Mouse (Mus musculus): ENCODE results near the gene Catsperz. TPM values are rescaled to one million over a fixed set of nuclear protein-coding genes. Genes with fewer than 3 reads are reported as not detected.
A peak's percentile ranks its signal among the peaks of the same experiment; 100 is the strongest.

Gene Catsperz
- polyA plus RNA-seq, 1 experiment from 2014 or later: 1.6 TPM

GRCm38 (mm10) chr19:6955424-6955823, 30.2 kb upstream of the Catsperz start:
- ATAC-seq (ENCODE audit: insufficient read depth, low FRiP score, low read depth): no peak

DNA sequence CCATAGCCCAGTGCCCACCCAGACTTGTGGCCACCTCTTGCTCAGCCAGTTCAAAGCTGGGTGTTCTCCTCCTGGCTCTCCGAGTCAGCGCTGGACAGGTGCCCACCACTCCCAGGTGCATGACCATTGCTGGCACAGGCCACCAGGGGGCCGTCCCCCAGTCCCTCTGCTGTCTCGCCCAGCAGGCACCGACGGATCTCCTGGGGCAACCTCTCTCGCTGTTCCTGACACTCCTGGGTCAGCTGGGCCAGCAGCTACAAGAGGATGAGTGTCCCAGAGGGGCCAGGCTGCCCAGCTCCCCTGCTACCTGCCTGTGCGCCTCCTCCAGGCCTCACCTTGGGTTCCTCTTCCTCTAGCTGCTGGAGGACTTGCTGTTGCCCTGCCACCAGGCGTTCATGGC, 28.9 kb upstream of the Catsperz start:
- no peak overlapping the region for H3K27ac ChIP-seq
- peaks cover 45% of the 10 kb centered on the region for H3K36me3 ChIP-seq
- H3K9ac ChIP-seq: no peak overlapping the region
- H3K4me2 ChIP-seq: no peak overlapping the region
- H3K27me3 ChIP-seq (replicated peaks): no peaks in the 10 kb centered on the region
- WGBS: 49% methylated on average over 9 of the region's 9 CpGs
- H3K4me3 ChIP-seq (replicated peaks): no peak overlapping the region
- ATAC-seq (ENCODE audit: insufficient read depth, low FRiP score, low read depth): no peak
- H3K9me3 ChIP-seq: no peaks in the 10 kb centered on the region
- peaks cover 15% of the 10 kb centered on the region for H3K4me1 ChIP-seq

More at GRCm38 (mm10) chr19:6955424-6955823, 30.2 kb upstream of the Catsperz start:
- peaks cover 12% of the 10 kb centered on the region for H3K4me1 ChIP-seq
- H3K27ac ChIP-seq: no peak overlapping the region
- H3K4me3 ChIP-seq (replicated peaks): no peak overlapping the region
- no peak overlapping the region for H3K9ac ChIP-seq
- H3K27me3 ChIP-seq (replicated peaks): no peaks in the 10 kb centered on the region
- WGBS: 62% methylated on average over 7 of the region's 7 CpGs
- H3K4me2 ChIP-seq: no peak overlapping the region
- no peaks in the 10 kb centered on the region for H3K9me3 ChIP-seq
- peaks cover 57% of the 10 kb centered on the region for H3K36me3 ChIP-seq

- H3K9me3 ChIP-seq: no peaks in the 10 kb centered on the region
- WGBS: 8% methylated on average over 3 of the region's 3 CpGs
- H3K27me3 ChIP-seq (replicated peaks): no peaks in the 10 kb centered on the region
- peak overlapping the region; percentile 4; the same call in 1 of the 2 replicates for H3K9ac ChIP-seq
- peak overlapping the region; percentile 78 for H3K4me2 ChIP-seq
- peak; percentile 29 for ATAC-seq (ENCODE audit: insufficient read depth, low FRiP score, low read depth)
- peaks cover 15% of the 10 kb centered on the region for H3K4me1 ChIP-seq
- H3K36me3 ChIP-seq: peaks cover 33% of the 10 kb centered on the region
- peak overlapping the region; percentile 97 for H3K27ac ChIP-seq
- peak overlapping the region; percentile 59 for H3K4me3 ChIP-seq (replicated peaks)
These were observed 27.5 kb upstream of the Catsperz start for GRCm38 (mm10) chr19:6952712-6953037.

DNA sequence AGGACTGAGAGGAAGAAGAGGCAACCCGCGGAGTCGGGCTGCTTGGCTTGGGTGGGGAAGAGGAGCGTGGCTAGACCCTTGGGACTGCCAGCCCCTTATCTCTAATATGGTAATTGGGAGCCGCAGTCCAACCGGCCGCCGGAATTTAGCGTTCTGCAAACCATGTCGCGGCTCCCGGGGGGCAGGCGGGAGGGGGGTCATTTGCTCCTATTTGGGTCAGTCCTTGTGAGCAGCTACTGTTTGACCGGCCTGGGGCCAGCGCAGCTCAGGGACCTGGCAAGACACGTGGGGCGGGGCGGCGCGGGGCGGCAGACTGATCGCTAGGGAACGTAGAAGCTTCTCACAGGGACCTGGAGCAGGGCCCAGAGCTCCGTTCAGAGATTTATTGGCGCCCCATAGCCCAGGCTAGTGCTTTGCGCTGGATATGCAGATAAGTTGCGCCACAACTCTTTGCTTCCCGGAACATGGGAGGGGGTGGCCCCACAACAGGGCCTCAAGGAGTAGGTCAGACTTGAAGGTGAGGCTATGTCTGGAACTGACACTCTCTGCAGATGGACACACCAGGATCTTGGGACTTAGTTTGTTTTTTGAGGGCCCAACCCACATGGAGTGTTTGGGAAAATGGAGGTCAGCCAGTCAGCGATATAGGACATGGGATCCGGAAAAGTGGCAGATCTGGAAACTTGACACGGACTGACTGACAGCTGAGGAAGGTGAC, 27.0 kb upstream of the Catsperz start:
- H3K4me2 ChIP-seq: peak overlapping the region; percentile 78
- H3K27me3 ChIP-seq (replicated peaks): no peaks in the 10 kb centered on the region
- peak overlapping the region; percentile 59 for H3K4me3 ChIP-seq (replicated peaks)
- peaks cover 16% of the 10 kb centered on the region for H3K4me1 ChIP-seq
- H3K36me3 ChIP-seq: peaks cover 28% of the 10 kb centered on the region
- peak; percentile 29 for ATAC-seq (ENCODE audit: insufficient read depth, low FRiP score, low read depth)
- peak overlapping the region; percentile 4 for H3K9ac ChIP-seq
- H3K27ac ChIP-seq: peak overlapping the region; percentile 97
- no peaks in the 10 kb centered on the region for H3K9me3 ChIP-seq
- WGBS: 3% methylated on average over 31 of the region's 31 CpGs

DNA sequence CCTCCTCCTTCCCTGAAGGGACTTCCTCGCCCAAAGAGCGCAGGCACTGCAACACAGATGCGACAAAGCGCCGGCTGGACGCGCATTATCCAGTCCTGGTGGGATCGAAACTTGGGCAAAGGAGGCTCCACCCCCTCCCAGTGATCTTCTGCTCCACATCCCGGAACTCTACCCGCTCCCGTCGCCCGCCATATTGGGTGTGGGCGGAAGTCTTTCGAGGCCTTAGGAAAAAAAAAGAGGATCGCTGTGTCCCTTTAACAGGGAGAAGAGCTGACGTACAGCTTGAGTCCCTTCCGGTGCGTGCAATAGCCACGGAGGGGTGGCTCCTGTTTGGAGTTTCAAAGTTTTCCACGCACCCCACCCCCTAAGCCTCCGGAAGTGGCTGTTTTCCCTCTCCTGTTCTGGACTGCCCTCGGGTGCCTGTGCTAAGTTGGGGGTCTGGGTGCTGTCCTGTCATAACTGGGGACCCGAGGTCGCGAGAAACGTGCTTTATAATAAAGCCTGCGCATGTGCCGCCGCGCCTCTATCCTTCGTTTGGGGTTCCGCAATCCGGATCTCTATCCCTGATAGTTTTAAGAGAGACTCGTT, 26.3 kb upstream of the Catsperz start:
- Histone ChIP-seq H3K4me1 (peaks cover 18% of the 10 kb centered on the region), H3K27ac (peak overlapping the region; percentile 97), H3K4me3 (replicated peaks) (peak overlapping the region; percentile 59), H3K9ac (peak overlapping the region; percentile 75), H3K4me2 (peak overlapping the region; percentile 78), H3K9me3 (no peaks in the 10 kb centered on the region), H3K36me3 (peaks cover 21% of the 10 kb centered on the region), H3K27me3 (replicated peaks) (no peaks in the 10 kb centered on the region)
- peak; percentile 72 for ATAC-seq (ENCODE audit: insufficient read depth, low FRiP score, low read depth)
- WGBS: under 1% methylated on average over 35 of the region's 35 CpGs

DNA sequence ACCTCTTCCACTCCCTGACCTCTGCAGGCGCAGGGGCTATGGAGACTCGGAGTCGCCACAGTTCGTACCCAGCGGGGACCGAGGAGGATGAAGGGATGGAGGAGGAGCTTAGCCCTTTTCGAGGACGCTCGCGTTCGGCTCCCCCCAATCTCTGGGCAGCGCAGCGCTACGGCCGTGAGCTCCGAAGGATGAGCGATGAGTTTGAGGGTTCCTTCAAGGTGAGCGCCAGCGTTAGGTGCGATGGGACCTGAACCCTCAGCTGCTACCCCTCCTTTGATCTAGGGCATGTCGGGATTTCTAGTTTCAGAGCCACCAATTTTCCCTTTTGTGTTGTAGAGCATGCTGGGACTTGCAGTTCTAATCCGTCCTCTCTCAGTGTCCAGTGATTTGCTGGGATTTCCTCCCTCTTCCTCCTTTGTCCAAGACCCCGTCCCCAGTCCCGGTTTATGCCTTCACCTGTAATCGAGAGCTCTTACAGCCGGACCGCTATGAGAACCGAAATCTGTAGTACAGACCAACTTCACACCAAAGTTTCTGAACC, 25.5 kb upstream of the Catsperz start:
- ATAC-seq (ENCODE audit: insufficient read depth, low FRiP score, low read depth): peak; percentile 15; the same call in 1 of the 2 replicates

GRCm38 (mm10) chr19:6949951-6950350, 24.8 kb upstream of the Catsperz start:
- H3K4me2 ChIP-seq: peak overlapping the region; percentile 78
- no peak for ATAC-seq (ENCODE audit: insufficient read depth, low FRiP score, low read depth)
- peaks cover 7% of the 10 kb centered on the region; the same call in 1 of the 2 replicates for H3K36me3 ChIP-seq
- no peaks in the 10 kb centered on the region for H3K27me3 ChIP-seq (replicated peaks)
- H3K9me3 ChIP-seq: no peaks in the 10 kb centered on the region
- peak overlapping the region; percentile 59 for H3K4me3 ChIP-seq (replicated peaks)
- no peak overlapping the region for H3K9ac ChIP-seq
- peaks cover 18% of the 10 kb centered on the region for H3K4me1 ChIP-seq
- 58% methylated on average over 5 of the region's 5 CpGs for WGBS
- H3K27ac ChIP-seq: peak overlapping the region; percentile 97; the same call in 1 of the 2 replicates

More for the DNA sequence above, 25.5 kb upstream of the Catsperz start:
- Histone ChIP-seq H3K27me3 (replicated peaks) (no peaks in the 10 kb centered on the region), H3K4me1 (peaks cover 18% of the 10 kb centered on the region), H3K4me3 (replicated peaks) (peak overlapping the region; percentile 59), H3K27ac (peak overlapping the region; percentile 97), H3K36me3 (peaks cover 14% of the 10 kb centered on the region), H3K9ac (peak overlapping the region; percentile 75), H3K9me3 (no peaks in the 10 kb centered on the region), H3K4me2 (peak overlapping the region; percentile 78)
- under 1% methylated on average over 28 of the region's 28 CpGs for WGBS

DNA sequence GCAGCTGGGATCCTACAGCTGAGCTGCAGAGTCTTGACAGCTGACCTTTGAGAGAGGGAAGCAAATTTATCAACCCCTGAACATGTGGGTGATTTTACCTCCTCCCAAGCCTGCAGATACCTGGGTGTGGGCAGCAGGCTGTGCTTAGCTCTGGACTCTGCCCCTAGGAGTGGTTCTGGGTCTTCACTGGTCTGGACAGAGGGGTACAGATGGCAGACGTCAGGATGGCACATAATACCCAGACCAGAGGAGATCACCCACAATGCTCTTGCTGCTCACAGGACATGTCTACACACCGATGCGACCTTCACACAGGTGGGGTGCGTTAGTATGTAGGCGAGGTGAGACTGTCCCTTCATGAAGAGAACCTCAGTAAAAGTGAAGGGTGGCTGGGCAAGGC, 24.4 kb upstream of the Catsperz start:
- 0 out of 2 replicates have a peak overlapping the region, but pooled peaks have one; percentile 78 for H3K4me2 ChIP-seq
- no peak overlapping the region for H3K9ac ChIP-seq
- no peak overlapping the region for H3K4me3 ChIP-seq (replicated peaks)

DNA sequence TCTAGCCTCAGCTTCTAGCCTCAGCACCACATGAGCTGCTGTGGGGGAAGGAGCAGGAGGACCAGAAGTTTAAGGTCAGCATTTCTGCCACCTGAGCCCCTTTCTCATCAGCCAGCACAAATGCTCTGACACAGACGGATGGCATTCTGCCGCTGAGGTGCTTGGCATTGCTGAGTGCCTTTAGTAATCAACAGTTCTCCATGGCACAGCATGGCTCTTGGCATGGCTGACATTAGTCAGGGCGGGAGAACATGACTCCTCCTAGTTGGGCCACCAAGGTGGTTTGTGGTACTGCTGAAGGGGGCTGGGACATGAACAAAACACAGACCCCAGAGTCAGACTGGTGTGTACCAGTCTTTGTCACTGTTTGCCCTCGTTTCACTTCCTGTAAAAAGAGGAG, 23.0 kb upstream of the Catsperz start:
- no peak overlapping the region for H3K27ac ChIP-seq
- no peaks in the 10 kb centered on the region for H3K27me3 ChIP-seq (replicated peaks)
- no peak overlapping the region for H3K4me3 ChIP-seq (replicated peaks)
- H3K36me3 ChIP-seq: no peaks in the 10 kb centered on the region
- no peak overlapping the region for H3K9ac ChIP-seq
- WGBS: 84% methylated on average over 4 of the region's 4 CpGs
- H3K9me3 ChIP-seq: no peaks in the 10 kb centered on the region
- no peak overlapping the region for H3K4me2 ChIP-seq
- H3K4me1 ChIP-seq: peaks cover 20% of the 10 kb centered on the region
- ATAC-seq (ENCODE audit: insufficient read depth, low FRiP score, low read depth): no peak

More for the DNA sequence above, 24.4 kb upstream of the Catsperz start:
- ATAC-seq (ENCODE audit: insufficient read depth, low FRiP score, low read depth): no peak
- WGBS: 80% methylated on average over 5 of the region's 5 CpGs
- Histone ChIP-seq H3K27ac (no peak overlapping the region), H3K27me3 (replicated peaks) (no peaks in the 10 kb centered on the region), H3K4me1 (peaks cover 18% of the 10 kb centered on the region), H3K9me3 (no peaks in the 10 kb centered on the region), H3K36me3 (0 out of 2 replicates have a peak, but pooled peaks cover 4% of the 10 kb centered on the region)

DNA sequence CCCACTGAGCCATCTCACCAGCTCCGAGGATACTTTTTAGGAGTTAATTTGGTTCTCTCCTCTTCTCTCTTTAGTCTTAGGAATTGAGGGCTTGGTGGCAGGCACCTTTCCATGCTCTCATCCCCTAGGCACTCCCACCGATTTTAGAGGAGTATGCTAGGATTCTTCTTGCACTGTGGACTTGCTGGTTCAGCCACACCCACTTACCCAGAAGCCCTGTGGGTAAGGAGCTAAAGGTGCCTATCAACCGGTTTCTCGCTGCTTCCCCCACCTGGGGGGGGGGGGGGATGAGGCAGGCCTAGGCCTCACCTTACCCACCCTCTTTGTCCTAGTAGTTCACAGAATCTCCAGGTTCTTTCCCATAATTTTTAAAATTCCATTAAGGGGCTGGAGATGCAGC, 22.6 kb upstream of the Catsperz start:
- no peak overlapping the region for H3K4me3 ChIP-seq (replicated peaks)
- ATAC-seq (ENCODE audit: insufficient read depth, low FRiP score, low read depth): no peak
- no peak overlapping the region for H3K27ac ChIP-seq
- H3K4me2 ChIP-seq: no peak overlapping the region
- no peaks in the 10 kb centered on the region for H3K27me3 ChIP-seq (replicated peaks)
- H3K36me3 ChIP-seq: no peaks in the 10 kb centered on the region
- H3K9me3 ChIP-seq: no peaks in the 10 kb centered on the region
- H3K9ac ChIP-seq: no peak overlapping the region
- peaks cover 20% of the 10 kb centered on the region for H3K4me1 ChIP-seq
- 54% methylated on average over 4 of the region's 4 CpGs for WGBS

- no peaks in the 10 kb centered on the region for H3K27me3 ChIP-seq (replicated peaks)
- H3K27ac ChIP-seq: no peak overlapping the region
- no peaks in the 10 kb centered on the region for H3K36me3 ChIP-seq
- ATAC-seq (ENCODE audit: insufficient read depth, low FRiP score, low read depth): no peak
- H3K9ac ChIP-seq: no peak overlapping the region
- WGBS: 94% methylated on average over 6 of the region's 6 CpGs
- H3K4me2 ChIP-seq: no peak overlapping the region
- no peak overlapping the region for H3K4me3 ChIP-seq (replicated peaks)
- H3K4me1 ChIP-seq: peaks cover 27% of the 10 kb centered on the region
- H3K9me3 ChIP-seq: no peaks in the 10 kb centered on the region
These were observed 18.5 kb upstream of the Catsperz start for GRCm38 (mm10) chr19:6943709-6944108.

DNA sequence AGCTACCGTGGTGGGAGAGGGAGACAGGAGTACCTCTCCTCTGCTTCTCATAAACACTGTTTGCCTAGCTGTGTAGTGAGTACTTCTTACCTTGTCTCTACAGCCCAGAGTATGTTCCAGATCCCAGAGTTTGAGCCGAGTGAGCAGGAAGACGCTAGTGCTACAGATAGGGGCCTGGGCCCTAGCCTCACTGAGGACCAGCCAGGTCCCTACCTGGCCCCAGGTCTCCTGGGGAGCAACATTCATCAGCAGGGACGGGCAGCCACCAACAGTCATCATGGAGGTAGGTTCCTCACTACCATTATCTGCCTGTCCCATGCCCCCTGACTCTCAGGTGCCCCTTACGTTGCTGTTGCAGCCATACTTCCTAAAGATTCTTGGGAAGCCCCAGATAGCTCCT, 17.6 kb upstream of the Catsperz start:
- peak; percentile 0; the same call in 1 of the 2 replicates for ATAC-seq (ENCODE audit: insufficient read depth, low FRiP score, low read depth)
- peak overlapping the region; percentile 98 for H3K4me2 ChIP-seq
- H3K36me3 ChIP-seq: no peaks in the 10 kb centered on the region
- 22% methylated on average over 5 of the region's 5 CpGs for WGBS
- H3K9ac ChIP-seq: peak overlapping the region; percentile 81
- H3K27ac ChIP-seq: peak overlapping the region; percentile 98
- no peaks in the 10 kb centered on the region for H3K9me3 ChIP-seq
- H3K27me3 ChIP-seq (replicated peaks): no peaks in the 10 kb centered on the region
- peaks cover 27% of the 10 kb centered on the region for H3K4me1 ChIP-seq
- peak overlapping the region; percentile 72 for H3K4me3 ChIP-seq (replicated peaks)

All from stomach, embryonic 15.5 days (tissue).